Mouse (Mus musculus) erythroblast, adult 5-6 weeks (primary cell): ENCODE measurements around the gene Tagap1. TPM values are rescaled to one million over a fixed set of nuclear protein-coding genes. Genes with fewer than 3 reads are reported as not detected.

ENCODE experiments used
- total RNA-seq, 2 experiments: library from RNA; stranded (forward) in 1 of 2; stranded (reverse) in 1 of 2; fragments of 150-400 nt in 1 of 2; fragments of 200-764, 138-1000 nt in 1 of 2; gene quantifications; 2 replicates each; pipeline versions ENCODE4 v1.2.3 to v1.2.4; 2015 to 2017; ENCODE audit warnings: low replicate concordance in 2 of 2

Gene Tagap1
- total RNA-seq, 2 experiments from 2014 or later: 8.8 to 20.2 TPM

Other genes with a start within 250 kb of the Tagap1 start
- 9.4 and 23.2 TPM in 2 replicates for gene Ezr, start 178.4 kb downstream of the Tagap1 start, total RNA-seq (2015; ENCODE audit: low replicate concordance)
- gene Ezr, start 178.4 kb downstream of the Tagap1 start, total RNA-seq (2017; ENCODE audit: low replicate concordance): 64.2 and 120 TPM in 2 replicates
- 6.3 and 16.7 TPM in 2 replicates for gene Rsph3b, start 12.5 kb downstream of the Tagap1 start, total RNA-seq (2015; ENCODE audit: low replicate concordance)
- 8.5 and 13.5 TPM in 2 replicates for gene Rsph3b, start 12.5 kb downstream of the Tagap1 start, total RNA-seq (2017; ENCODE audit: low replicate concordance)
- 205 and 213 TPM in 2 replicates for gene Rnaset2b, start 9.5 kb upstream of the Tagap1 start, total RNA-seq (2015; ENCODE audit: low replicate concordance)
- gene Rnaset2b, start 9.5 kb upstream of the Tagap1 start, total RNA-seq (2017; ENCODE audit: low replicate concordance): 125 and 190 TPM in 2 replicates
- not detected in 2 replicates for gene Gm49721, start 17.7 kb upstream of the Tagap1 start, total RNA-seq (2015; ENCODE audit: low replicate concordance)
- gene Gm49721, start 17.7 kb upstream of the Tagap1 start, total RNA-seq (2017; ENCODE audit: low replicate concordance): not detected in 2 replicates
- gene Gm1604a, start 64.4 kb upstream of the Tagap1 start, total RNA-seq (2015; ENCODE audit: low replicate concordance): not detected in 2 replicates
- 2.4 TPM in 1 of 2 replicates, not detected in the other for gene Gm1604a, start 64.4 kb upstream of the Tagap1 start, total RNA-seq (2017; ENCODE audit: low replicate concordance)
- 5.4 and 10.2 TPM in 2 replicates for gene Rps6ka2, start 209.0 kb upstream of the Tagap1 start, total RNA-seq (2015; ENCODE audit: low replicate concordance)
- gene Rps6ka2, start 209.0 kb upstream of the Tagap1 start, total RNA-seq (2017; ENCODE audit: low replicate concordance): 2.8 and 4.6 TPM in 2 replicates